Mouse (Mus musculus): ENCODE results near the gene Wdfy2. TPM values are rescaled to one million over a fixed set of nuclear protein-coding genes. Genes with fewer than 3 reads are reported as not detected.

Gene Wdfy2
- total RNA-seq, 2 experiments from 2014 or later = 10.5 to 12.8 TPM

DNA sequence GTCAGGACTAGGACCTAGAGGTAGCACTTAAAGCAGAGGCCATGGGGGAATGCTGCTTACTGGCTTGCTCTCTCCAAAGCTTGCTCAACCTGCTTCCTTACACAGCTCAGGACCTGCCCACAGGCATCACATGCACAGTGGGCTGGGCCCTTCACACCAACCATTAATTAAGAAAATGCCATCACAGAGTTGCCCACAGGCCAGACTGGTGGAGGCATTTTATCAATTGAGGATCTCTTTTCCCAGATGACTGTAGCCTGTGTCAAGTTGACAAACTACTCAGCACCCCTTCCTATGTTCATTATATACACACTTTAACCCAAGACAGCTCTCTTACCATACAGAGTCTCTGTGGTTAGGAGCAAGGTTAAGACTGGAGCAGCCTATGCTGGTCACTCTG, 4.2 kb downstream of the Wdfy2 start:
- no peak for DNase-seq (ENCODE audit: low spot score in 2 of 2)
- intact Hi-C loops (cut with DNase I) = no loop called here

DNA sequence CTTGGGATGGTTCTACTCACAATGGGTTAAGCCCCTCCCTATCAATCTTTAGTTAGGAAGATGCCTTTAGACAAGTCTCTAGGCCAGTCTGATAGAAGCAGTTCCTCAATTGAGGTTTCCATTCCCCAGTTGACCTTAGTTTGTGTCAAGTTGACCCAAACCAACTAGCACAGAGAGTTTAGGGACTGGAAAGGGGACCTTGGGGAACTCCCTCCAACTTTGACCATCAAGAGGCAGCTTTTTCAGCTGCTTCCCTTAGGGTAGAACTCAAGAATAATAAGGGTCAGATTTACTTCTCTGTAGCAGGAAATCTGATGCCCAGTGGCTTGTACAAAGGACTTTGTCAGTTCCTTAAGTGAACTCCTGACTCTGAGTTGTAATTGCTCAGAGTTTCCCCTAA, 5.0 kb downstream of the Wdfy2 start:
- intact Hi-C loops (cut with DNase I) = no loop called here
- DNase-seq (ENCODE audit: low spot score in 2 of 2) = no peak

DNA sequence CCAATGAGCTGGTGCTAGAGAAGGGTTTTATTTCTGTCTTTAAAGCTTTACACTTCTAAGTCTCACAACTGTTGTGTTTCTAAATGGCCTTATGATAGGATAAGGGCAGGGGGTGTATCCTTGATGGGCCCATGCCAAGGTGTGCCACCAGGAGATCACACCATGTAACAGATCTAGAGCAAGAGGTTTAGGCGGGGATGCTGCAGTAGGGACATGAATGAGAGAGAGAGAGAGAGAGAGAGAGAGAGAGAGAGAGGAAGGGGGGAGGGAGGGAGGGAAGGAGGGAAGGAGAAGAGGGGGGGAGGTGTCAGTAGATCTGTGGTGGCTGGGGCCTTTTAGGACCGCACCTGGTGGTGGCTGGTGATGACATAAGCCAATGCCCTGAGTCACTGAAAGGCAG, 5.5 kb downstream of the Wdfy2 start:
- DNase-seq (ENCODE audit: low spot score in 2 of 2) = no peak
- intact Hi-C loops (cut with DNase I) = no loop called here

DNA sequence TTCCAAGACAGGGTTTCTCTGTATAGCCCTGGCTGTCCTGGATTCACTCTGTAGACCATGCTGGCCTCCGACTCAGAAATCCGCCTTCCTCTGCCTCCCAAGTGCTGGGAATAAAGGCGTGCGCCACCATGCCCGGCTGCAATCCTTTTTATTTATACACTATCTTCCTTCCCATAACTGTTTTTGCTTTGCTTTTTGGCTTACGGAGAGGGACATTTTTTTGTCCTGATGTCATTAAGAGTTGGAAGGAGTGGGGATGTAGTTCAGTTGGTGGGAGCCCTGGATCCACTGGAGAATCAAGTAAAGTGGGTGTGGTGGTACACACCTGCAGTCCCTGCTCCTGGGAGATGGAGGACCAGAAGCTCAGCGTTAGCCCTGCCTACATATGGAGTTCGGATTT, 6.7 kb downstream of the Wdfy2 start:
- DNase-seq (ENCODE audit: low spot score in 2 of 2) = no peak
- intact Hi-C loops (cut with DNase I) = no loop called here

DNA sequence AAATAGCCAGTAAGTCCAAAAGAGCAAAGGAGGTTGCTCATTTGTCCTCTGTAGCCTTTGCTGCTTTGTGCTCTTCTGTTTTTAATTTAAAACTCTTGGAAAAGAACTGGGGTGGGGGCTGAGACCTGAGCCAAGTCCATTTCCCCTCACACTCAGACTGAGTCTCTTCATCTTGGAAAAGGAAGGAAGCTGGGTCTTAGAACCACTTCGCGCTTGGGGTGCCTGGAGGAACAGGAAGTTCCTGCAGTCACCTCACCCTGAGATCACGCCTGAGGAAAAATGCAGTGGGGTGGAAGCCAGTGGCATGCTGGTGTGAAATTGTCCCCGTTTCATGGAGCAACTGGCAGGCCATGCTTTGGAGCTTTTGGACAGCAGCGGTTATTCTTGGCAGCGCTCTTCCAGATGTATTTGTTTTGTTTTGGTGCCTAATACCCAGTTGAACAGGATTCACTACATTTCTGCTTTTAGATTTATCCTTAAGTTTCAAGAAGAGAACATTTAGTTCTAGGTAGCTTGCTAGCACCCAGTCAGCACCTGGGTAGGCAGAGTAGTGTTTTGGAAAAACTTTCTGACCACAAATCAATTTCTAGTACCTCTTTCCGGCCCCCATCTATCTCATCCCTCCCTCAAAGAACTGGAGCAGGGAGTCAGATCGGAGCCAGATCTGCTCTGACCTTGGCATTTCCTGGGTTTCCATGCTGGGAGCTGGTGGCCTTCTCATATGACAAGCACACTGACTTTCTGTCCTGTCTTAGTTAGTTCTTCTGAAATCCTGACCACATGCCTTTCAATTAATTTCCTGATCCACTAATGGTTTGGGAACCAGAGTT, 7.7 kb downstream of the Wdfy2 start:
- intact Hi-C loops (cut with DNase I) = loop anchor here (5.0 kb wide), 1 partner anchor 92 kb away; no protein-coding TSS in a partner anchor

DNA sequence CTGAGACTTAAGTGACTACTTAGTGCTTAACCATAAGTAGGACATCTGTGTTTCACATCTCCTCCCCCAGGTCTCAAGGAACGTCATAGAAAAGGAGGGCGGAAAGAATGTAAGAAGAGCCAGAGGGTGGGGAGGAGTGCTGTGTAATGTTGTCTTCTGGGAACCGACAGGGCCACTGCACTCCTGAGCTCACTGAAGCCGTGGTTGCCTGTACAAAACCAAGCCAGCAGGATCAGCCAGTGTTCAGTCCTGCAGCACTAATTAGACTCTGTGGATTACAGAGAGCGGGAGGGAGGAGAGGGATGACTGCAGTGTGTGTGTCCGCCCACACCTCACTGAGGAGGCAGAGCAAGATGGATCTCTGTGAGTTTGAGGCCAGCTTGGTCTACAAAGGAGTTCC, 13.5 kb downstream of the Wdfy2 start:
- intact Hi-C loops (cut with DNase I) = no loop called here
- peak; percentile 45 to 46 for DNase-seq (ENCODE audit: low spot score in 2 of 2)

More for the DNA sequence above, 7.7 kb downstream of the Wdfy2 start:
- no peak for DNase-seq (ENCODE audit: low spot score in 2 of 2)

DNA sequence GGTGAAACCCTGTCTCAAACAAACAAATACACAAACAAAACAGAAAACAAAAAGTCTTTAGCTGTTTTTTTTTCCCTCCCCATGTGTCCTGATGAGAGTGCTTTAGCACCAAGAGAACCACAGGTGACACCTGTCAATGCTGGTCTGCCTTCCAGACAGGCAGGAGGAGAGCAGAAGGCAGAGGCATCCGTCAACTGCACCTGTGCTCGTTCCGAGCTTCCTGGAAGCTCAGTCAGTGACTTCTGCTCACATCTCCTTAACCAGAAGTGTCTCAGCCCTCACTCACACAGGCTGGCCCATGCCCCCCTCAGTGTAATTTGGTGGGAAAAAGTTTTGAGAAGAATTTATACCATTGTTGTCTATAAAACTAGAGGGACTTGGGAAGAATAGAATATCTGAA, 15.4 kb downstream of the Wdfy2 start:
- intact Hi-C loops (cut with DNase I) = no loop called here

DNA sequence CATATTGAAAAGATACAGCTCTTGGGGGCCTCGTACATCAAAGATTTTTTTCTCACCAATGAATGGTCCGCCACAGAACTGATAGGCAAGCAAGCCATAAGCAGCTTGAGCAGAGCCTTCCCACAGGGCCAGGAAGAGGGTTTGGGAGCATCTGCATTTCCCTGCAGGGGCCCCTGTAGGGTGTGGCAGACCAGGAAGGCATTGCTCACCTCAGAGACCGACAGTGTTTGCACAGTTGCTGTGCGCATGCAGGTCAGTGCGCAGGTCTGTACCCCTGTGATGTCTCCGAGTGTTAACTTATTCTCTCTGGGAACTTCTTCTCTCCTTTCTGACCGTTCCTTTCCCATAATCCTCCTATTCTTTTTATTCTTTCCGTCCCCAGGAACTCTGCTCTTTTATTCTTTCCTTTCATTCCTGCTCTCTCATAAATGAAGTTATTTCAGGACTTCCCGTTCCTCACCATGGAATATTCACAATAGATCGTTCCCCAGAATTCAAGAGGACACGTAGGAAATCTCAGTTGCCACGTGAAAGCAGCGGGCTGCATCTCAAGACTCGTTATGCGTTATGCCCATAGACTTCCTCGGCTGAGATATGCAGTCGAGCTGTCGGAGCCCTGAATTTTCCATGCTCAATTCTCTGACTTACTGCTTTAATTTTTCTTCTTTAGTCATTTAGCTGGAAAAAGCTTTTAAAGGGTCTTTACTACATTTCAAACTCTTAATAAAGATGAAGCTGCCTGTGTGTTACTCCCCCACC, 17.8 kb downstream of the Wdfy2 start:
- DNase-seq (ENCODE audit: low spot score in 2 of 2) = no peak
- intact Hi-C loops (cut with DNase I) = no loop called here

More for the DNA sequence above, 15.4 kb downstream of the Wdfy2 start:
- no peak for DNase-seq (ENCODE audit: low spot score in 2 of 2)

DNA sequence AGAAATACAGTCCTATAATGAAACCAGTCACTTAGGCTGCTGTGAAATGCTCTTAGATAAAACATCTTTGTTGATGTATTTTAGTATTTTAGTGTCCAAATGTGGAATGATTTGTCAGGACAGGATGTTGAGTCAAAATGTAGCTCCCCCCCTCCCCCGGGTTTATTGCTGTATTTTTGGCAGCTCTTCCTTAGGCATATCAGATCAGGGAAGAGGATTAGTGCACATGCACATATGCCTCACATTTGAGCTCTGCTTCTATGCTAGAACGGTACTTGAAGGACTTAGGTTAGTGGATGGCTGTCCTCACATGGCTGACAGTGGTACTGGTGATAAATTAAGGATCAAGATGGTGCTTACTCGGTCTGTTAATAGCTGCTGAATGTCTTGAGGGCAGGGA, 18.4 kb downstream of the Wdfy2 start:
- intact Hi-C loops (cut with DNase I) = no loop called here
- no peak for DNase-seq (ENCODE audit: low spot score in 2 of 2)

DNA sequence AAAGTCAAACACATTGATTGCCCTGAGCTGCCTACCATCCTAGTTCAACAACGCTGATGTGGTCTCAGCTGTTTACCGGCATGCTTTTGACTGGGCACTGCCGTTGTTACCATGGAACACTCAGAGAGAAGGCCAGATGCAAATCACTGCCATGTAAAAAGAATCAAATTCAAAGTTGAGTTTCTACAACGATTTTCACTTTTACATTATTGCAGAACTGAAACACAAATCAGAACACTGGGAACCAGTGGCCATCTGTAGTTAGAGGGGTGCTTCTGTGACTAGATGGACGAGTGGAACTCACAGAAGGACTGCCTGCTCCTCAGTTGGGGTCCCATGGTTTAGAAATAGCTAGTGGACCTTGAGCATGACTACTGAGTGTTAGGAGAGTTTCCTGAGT, 19.0 kb downstream of the Wdfy2 start:
- intact Hi-C loops (cut with DNase I) = no loop called here
- no peak for DNase-seq (ENCODE audit: low spot score in 2 of 2)

DNA sequence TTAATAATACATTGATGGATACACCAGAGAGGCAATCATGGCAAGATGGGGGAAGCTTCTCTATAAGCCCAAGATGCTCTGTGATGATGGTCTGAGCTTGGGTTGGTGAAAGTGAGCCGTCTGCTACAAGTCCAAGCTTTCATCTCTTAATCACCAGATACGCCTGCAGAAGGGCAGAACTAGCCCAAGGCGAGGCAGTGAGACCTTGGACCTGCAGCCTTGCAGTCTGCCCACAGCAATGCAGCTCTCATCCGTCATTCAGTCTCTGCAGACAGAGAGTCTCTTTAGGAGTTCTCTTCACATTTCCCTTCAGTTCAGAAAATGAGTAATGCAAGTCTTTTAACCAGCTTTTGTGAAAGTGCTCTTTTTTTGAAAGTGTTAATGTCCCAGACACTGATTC, 20.4 kb downstream of the Wdfy2 start:
- no peak for DNase-seq (ENCODE audit: low spot score in 2 of 2)
- intact Hi-C loops (cut with DNase I) = no loop called here

DNA sequence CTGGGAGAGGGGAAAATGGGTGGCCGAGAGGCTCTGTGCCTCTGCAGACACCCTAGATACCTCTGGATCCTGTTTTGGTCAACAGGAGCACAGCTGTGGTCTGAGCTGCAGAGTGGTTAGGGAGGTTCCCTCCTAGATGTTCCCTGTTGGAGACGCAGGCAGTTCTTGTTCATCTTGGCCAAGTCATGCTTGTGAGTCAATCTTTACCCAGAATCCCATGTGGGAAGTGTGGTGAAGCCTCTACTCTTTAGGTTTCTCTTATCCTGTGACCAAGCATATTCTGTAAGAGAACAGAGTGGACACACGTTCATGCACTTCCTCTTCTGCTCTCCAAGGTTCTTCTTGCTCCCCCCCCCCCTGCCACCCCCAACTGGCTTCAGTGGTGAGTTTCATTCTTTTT, 20.8 kb downstream of the Wdfy2 start:
- no peak for DNase-seq (ENCODE audit: low spot score in 2 of 2)
- intact Hi-C loops (cut with DNase I) = no loop called here

DNA sequence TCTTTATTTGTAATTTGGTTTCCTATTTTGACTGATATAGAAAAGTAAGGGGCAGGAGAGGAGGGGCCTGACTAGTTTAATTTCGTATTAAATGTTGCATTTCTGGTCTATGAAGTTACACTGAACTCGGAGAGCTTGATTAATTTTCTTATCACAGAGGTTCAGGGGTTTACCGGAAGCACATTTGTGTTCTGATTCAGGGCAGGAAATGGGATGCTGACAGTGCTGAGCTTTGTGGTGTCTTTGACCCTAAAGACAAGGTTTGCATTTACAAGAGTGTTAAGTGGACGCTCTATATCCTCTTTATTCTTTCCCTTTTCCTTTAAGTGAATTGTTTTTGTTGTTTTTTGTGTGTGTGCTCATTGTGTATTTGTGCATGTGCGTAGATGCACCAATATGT, 25.1 kb downstream of the Wdfy2 start:
- DNase-seq (ENCODE audit: low spot score in 2 of 2) = no peak
- intact Hi-C loops (cut with DNase I) = no loop called here

DNA sequence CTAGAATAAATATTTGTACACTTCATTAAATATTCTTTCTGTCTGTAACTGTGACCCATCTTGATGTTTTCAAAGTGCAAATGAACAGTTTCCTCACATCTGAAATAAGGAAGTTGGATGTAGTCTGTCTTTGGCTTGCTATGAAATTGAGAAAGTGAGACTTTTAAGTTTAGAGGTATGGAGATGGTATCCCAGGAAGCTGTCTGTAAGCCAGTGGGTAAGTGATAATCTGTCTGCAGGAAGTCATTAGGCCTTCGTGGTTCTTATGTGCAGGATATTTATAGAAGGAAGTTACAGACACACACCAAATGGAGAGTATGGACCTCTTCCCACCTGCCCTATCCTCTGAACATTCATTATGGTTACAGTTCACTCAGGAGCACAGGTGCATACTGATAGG, 26.8 kb downstream of the Wdfy2 start:
- no peak for DNase-seq (ENCODE audit: low spot score in 2 of 2)
- intact Hi-C loops (cut with DNase I) = no loop called here

DNA sequence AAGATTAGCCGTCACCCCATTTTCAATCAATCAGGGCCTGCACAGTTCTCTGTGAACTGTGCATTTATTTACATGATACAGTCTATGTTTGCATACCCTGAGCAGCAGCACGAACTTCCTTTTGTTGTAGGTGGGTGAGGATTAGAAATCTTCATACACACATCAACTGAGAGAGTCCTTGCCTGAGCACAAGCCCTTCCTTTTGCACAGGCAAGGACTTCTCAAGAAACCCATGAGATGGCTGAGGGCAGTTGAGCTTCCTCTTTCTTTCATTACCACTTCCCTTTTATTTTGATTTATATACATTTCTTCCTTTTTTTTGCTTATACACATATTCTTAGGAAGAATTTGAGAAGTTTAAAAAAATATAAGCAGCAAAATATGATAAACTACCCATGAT, 27.9 kb downstream of the Wdfy2 start:
- intact Hi-C loops (cut with DNase I) = no loop called here
- no peak for DNase-seq (ENCODE audit: low spot score in 2 of 2)

DNA sequence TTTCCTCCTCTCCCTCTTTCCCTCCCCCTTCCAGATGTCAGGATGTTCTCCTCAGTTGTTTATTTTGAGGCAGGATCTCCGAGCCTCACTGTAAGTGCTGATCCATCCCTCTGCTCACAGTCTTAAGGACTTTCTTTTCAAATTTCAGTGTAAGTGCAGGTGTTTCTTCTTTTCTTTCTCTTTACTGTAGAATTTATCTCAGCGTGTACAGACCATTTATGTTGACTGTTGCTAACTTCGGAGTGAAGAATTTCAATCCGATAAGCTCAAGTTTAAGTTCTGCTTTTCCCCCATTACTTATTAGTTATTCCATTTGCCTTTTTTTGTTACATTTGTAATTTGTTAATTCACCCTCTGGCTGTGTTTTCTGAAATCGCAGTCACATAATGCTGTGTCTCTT, 29.6 kb downstream of the Wdfy2 start:
- intact Hi-C loops (cut with DNase I) = no loop called here
- DNase-seq (ENCODE audit: low spot score in 2 of 2) = no peak

DNA sequence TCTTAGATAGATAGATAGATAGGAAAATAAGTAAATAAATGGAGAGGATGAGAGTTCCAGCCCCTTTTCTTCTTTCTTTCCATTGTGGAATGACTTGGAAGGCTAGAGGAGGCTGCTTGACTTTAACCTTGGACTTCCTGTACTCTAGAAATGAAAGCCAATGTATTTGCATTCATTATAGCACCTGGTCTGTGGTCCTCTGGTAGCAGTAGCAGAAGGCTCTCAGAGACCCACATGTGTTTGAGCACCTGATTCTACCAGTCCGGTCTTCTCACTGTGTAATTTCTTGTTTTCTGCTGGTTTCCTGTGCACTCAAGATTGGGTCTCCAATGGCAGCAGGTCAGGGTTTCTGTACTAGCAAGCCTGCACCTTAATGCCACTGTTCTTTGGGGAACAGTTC, 30.1 kb downstream of the Wdfy2 start:
- intact Hi-C loops (cut with DNase I) = no loop called here
- no peak for DNase-seq (ENCODE audit: low spot score in 2 of 2)

DNA sequence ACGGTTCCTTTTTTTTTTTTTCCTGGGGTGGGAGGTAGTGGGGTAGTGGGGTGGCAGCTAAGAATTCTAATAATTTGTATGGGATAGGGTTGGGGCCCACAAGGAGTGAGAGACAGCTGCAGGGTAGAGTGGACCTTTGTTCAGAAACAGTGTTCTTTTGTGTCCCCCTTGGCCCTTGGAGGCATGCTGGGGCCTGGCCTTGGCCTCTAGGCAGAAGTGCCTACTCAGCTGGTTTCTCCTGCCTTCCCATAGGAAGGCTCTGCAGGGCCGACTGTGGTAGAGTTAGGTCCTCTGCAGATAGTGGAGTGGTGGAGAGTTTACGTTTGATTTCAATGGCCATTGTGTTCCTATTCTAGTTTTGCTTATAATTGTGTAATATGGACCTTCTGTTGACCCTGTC, 30.8 kb downstream of the Wdfy2 start:
- no peak for DNase-seq (ENCODE audit: low spot score in 2 of 2)
- intact Hi-C loops (cut with DNase I) = no loop called here

DNA sequence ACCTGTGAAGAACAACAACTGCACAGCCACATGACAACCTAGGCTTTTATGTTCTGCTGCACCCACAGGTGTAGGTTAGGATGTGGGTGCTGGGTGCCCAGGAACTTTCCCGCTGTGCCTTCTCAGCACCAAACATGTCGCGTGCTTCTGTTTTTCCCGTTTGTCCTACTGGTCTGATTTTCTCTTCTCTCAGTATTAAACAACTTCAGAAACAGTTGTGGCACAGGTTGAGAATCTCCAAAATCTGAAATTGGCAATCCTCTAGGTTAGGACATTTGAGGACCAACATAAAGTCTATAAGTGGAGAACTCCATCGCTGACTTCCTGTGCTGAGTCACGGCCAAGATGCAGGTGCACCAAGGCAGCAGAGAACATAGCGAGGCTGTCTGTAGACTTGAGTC, 32.8 kb downstream of the Wdfy2 start:
- intact Hi-C loops (cut with DNase I) = no loop called here
- no peak for DNase-seq (ENCODE audit: low spot score in 2 of 2)

DNA sequence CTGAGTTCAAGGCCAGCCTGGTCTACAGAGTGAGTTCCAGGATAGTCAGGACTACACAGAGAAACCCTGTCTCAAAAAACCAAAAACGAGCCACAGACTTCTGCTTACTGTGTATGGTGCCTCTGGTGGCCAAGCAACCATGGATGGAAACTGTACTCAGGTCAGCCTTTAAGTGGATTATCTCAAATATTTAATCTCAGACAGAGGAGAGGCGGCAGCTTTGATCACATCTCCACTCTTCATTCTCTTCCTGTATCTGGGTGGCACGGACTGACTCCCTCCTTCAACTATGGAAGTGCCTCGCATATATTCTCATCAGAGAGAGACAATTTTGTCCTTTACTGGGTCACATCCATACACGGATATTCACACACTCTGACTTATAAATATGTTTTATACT, 34.0 kb downstream of the Wdfy2 start:
- no peak for DNase-seq (ENCODE audit: low spot score in 2 of 2)
- intact Hi-C loops (cut with DNase I) = no loop called here

DNA sequence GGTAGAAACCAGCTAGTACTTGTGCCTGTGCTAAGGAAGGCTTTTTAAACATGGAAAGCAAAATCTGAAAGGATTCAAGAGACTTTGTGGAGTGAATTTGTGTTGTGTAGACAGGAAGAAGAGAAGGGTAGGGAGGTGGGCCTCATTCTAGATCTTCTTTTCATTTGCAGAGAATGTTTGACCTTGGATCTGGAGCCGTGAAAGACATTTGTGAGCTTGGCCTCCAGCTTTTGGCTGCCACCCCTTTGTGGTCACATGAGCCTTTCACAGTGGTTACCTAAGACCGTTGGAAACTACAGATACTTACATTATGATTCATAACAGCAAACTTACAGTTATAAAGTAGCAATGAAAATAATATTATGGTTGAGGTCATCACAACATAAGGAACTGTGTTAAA, 34.5 kb downstream of the Wdfy2 start:
- intact Hi-C loops (cut with DNase I) = no loop called here
- DNase-seq (ENCODE audit: low spot score in 2 of 2) = no peak
